Mouse (Mus musculus) ovary, postnatal 36 days (tissue): Measurements from ENCODE around the gene S100a1.

ENCODE experiments used
- DNase-seq: peaks from one replicate; pipeline ENCODE4 v3.0.0; 2022; ENCODE audit warnings: low spot score, mixed read lengths

The S100a1 gene

DNA sequence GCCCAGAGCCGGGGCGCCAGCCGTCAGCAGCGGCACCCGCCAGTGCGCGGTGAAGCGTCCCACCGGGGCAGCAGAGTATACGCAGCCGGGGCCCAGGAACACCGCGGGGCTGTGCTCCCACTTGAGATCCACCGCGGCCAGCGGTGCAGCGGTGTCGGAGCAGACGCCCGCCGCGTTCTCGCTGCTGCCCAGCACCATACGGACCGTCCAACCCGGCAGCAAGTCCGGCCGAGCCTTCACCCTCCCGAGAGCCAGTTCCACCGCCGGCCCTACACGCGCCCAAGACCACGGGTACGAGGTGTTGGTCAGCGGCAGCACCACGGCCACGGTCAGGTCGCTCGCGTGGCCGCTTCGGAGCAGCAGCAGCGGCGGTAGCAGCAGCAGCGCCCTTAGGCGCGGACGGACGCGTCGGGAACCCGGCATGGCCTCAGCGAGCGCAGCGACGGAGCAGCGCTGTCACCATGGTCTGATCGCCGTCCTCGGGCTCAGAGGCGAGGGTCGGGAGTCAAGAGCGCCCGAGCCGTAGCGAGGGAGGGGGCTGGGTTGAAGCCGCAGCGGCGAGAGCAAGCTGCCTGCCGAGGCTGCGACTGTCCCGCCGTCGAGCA lies 49.0 kb downstream of the S100a1 start:
- DNase-seq = peak; percentile 61

DNA sequence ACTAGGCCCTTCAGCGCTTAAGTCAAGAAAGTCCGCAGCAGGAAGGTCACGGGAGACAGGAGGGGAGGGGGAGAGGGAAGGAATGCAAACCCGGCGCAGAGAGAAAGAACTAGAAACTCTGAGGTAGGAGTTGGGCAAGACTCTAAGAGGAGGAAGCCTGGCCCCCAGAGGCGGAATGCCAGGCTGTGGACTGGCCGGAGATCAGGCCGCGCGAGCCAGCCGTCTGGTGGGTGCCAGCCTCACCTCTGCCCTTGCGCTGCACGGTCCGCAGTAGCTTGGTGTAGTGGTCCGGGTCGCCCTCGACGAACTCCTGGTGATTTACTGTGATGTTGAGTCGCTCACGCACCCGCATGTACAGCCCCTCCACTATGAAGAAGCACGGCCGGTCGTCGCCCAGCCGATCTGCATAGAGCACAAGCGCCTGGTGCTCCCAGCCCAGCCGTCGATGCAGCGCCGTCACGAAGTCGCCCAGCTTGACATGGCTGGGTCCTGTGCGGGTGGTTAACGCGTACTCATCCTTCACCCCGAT lies 49.6 kb downstream of the S100a1 start:
- peak; percentile 52 for DNase-seq

DNA sequence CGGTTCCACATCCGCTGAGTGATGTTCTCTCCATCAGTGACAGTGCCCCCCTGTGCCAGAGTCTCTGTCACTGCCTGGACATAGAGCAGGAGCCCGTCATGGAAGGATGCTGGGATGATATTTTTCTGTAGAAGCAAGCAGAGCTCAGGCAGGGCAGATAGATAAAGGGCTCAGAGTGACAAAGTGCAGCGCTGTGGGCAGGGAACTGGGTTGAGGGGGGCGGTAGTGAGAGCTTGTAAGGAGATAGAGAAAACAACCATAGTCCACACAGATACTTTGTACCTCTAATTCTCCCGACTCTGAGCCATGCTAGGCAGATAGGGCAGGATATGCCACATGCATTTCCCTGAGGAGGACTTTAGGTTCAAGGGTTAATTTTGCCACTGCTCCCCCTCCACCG lies 51.6 kb downstream of the S100a1 start:
- DNase-seq = no peak

DNA sequence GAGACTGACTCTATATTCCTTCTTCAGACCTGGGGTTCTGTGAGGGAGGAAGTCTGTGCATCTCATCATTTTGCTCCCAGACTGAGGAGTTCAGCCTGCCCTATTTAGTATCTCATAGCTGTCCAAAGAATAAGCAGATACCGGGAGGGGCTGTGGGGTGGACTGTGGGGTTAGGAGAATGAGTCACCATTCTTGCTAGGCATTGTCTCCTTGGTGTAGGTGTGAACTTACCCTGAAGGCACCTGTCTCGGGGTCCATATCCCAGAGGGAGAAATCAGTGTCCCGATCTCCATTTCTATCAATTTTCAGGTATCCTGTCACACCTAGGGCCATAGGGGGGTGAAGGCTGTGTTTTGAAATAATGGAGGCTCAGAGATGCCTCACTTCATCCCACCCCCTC lies 52.3 kb downstream of the S100a1 start:
- no peak for DNase-seq
